Mouse (Mus musculus) G1E (cell line): ENCODE results near the gene Alkbh2.

Source experiments
- CTCF ChIP-seq: IDR thresholded peaks from 2 replicates; pipeline ENCODE4 v1.5.1; 2012; ENCODE audit warnings: low read depth, low read length, inconsistent platforms, mixed read lengths
- GATA1 ChIP-seq: IDR thresholded peaks from 2 replicates; pipeline ENCODE4 v1.6.1; 2012; ENCODE audit warnings: borderline replicate concordance, low read length, inconsistent platforms, mixed read lengths
- GATA2 ChIP-seq: IDR thresholded peaks from 2 replicates; pipeline ENCODE4 v1.6.1; 2012; ENCODE audit warnings: low read depth, low read length, inconsistent platforms, borderline replicate concordance
- POLR2AphosphoS5 ChIP-seq: IDR thresholded peaks from 2 replicates; pipeline ENCODE4 v1.6.1; 2012; ENCODE audit warnings: low read depth, low read length, inconsistent platforms; ENCODE audit not compliant: insufficient replicate concordance
- TAL1 ChIP-seq: conservative IDR thresholded peaks from 2 replicates; pipeline ENCODE4 v1.6.1; 2012; ENCODE audit warnings: low read depth, low read length, inconsistent platforms, mixed read lengths

GRCm38 (mm10) chr5:114090421-114091013 lies 37.5 kb downstream of the Alkbh2 start:
- no peak for TF ChIP-seq GATA1
- no peak for TF ChIP-seq CTCF
- TF ChIP-seq TAL1 = no peak
- TF ChIP-seq GATA2 = no peak
- TF ChIP-seq POLR2AphosphoS5 = no peak
